Mouse (Mus musculus) midbrain, embryonic 12.5 days (tissue): Measurements from ENCODE around the gene Olfr520. TPM values are rescaled to one million over a fixed set of nuclear protein-coding genes. Genes with fewer than 3 reads are reported as not detected.

Experiments
- ATAC-seq: fragments of 200-750 bp; cut with Nextera tagmentation; 2 replicates; pipeline ENCODE4 v1.8.0; 2017; ENCODE audit warnings: low read depth, moderate TSS enrichment, moderate library complexity; ENCODE audit not compliant: low FRiP score
- H3K27ac ChIP-seq: fragments of 300-500 bp; sonication (generic); replicated peaks from 2 replicates; pipeline ENCODE4 v1.5.1; 2016; ENCODE audit warnings: mild to moderate bottlenecking
- H3K27me3 ChIP-seq: fragments of 300-500 bp; sonication (generic); 2 replicates; pipeline ENCODE4 v1.6.1; 2016; ENCODE audit warnings: mild to moderate bottlenecking
- H3K36me3 ChIP-seq: fragments of 300-500 bp; sonication (generic); 2 replicates; pipeline ENCODE4 v1.6.1; 2016
- H3K4me1 ChIP-seq: fragments of 300-500 bp; sonication (generic); 2 replicates; pipeline ENCODE4 v1.6.1; 2016
- H3K4me2 ChIP-seq: fragments of 300-500 bp; sonication (generic); replicated peaks from 2 replicates; pipeline ENCODE4 v1.6.1; 2016; ENCODE audit warnings: mild to moderate bottlenecking, moderate library complexity
- H3K4me3 ChIP-seq: fragments of 300-500 bp; sonication (generic); 2 replicates; pipeline ENCODE4 v1.5.1; 2016; ENCODE audit warnings: mild to moderate bottlenecking
- H3K9ac ChIP-seq: fragments of 300-500 bp; sonication (generic); replicated peaks from 2 replicates; pipeline ENCODE4 v1.6.1; 2016; ENCODE audit warnings: mild to moderate bottlenecking, moderate library complexity
- H3K9me3 ChIP-seq: fragments of 300-500 bp; sonication (generic); 2 replicates; pipeline ENCODE4 v1.6.1; 2016; ENCODE audit warnings: mild to moderate bottlenecking
- WGBS: fragments of 180-500 bp; shearing (Covaris S2); methylation state at CpG from one replicate; pipeline ENCODE4 v1.1.7; 2016; 5-methylcytosine and 5-hydroxymethylcytosine counted together
- polyA plus RNA-seq: library from polyadenylated mRNA; unstranded; fragments of >200 nt; fragmentation: Nextera tagmentation; extraction: Ambion mirVana; gene quantifications from 2 replicates; pipeline ENCODE4 v1.2.1, GENCODE M21; 2016

Gene Olfr520
- polyA plus RNA-seq, 1 experiment from 2014 or later: not detected

DNA sequence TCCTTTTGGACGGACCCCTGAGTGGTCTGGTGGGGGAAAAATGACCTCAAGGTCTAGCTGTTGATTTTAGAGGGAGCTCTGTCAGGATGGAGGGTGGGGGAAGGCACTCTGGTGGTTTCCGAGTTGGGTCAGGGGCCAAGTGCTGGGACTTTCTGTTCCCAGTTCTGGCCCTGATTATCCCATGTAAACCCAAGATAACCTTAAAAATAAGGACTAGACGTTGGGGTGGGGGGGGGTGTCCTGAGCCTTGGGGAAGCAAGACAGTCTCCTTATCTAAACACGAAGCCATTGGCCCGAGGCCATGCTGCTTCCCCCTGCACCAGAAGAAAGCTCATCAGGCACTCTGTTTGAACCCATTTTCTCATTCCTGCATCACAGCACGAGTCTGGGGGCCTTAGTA is 27.9 kb upstream of the Olfr520 start:
- Histone ChIP-seq H3K27ac (no peak overlapping the region), H3K9me3 (no peaks in the 10 kb centered on the region), H3K4me2 (no peak overlapping the region), H3K27me3 (0 out of 2 replicates have a peak, but pooled peaks cover 4% of the 10 kb centered on the region), H3K9ac (no peak overlapping the region), H3K36me3 (no peaks in the 10 kb centered on the region), H3K4me3 (no peak overlapping the region), H3K4me1 (no peaks in the 10 kb centered on the region)
- 34% methylated on average over 6 of the region's 6 CpGs for WGBS
- no peak for ATAC-seq

DNA sequence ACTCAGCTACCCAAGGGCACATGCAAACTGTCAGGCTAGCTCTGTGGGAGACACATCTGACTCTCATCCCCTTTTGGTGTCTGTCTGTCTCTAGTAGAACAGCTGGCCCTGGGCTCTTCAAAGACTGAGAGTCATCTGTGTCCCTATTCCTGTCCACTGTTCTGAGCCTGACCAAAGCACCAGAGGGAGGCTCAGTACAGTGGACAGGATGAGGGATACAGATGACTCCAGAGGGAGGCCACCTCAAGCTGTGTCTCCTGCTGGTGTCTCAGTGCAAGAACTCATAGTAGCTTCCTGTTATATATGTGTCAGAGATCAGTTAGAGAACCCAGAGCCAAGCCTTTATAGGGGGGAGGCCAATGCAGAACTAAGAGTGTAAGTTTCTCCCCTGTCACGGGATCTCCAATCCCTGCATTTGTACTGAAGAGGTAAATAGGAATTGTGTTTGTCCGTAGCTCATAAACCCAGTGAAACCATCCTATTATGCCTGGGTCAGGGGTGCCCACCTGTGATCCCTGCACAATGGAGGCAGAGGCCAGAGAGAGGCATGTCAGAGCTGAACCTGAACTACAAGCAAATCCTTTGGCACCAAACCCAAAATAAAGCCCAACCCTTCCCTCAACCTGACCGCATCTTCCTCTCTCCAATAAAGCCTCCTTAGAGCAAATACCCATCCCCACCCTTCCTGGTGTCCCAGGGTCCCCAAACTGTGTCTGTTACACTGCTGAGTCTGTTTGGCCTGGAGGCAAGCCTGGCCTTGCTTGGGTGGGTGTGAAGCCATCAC is 25.1 kb upstream of the Olfr520 start:
- 79% methylated on average over 3 of the region's 3 CpGs for WGBS
- Histone ChIP-seq H3K27me3 (0 out of 2 replicates have a peak, but pooled peaks cover 4% of the 10 kb centered on the region), H3K4me1 (no peaks in the 10 kb centered on the region), H3K4me3 (no peak overlapping the region), H3K4me2 (no peak overlapping the region), H3K9me3 (no peaks in the 10 kb centered on the region), H3K27ac (no peak overlapping the region), H3K9ac (no peak overlapping the region), H3K36me3 (no peaks in the 10 kb centered on the region)
- ATAC-seq: no peak

DNA sequence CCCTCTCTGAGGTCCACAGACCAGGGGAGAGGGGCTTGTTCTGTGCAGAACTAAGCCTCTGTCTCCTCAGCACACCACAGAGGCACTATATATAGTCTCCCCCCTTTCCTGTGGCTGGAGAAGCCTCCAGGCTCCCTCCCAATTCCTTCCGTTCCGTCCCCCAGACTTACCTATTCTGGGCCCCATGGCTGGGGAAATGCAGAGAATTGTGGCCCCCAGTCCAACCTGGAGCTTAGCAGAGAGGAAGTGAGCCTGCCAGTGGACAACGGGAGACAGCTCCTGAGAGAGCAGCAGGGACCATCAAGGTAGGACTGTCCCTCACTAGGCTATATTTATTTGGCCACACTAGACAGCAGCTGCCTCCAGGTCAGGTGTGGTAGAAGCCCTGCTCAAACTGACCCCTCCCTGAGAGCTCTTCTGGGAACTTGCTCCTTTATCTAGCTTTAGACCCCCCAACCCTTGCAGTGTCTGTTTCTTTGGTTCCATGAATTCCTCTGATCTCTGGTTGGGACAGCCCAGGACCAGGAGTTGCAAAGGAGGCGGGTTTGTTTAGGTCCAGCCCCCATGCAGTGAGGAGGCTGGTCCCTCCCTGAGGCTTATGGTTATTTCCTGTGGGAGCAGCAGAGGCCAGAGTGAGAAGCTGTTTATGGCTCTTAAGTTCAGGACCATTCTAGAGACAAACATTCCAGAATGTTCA is 23.6 kb upstream of the Olfr520 start:
- H3K4me1 ChIP-seq: no peaks in the 10 kb centered on the region
- H3K9me3 ChIP-seq: no peaks in the 10 kb centered on the region
- H3K36me3 ChIP-seq: no peaks in the 10 kb centered on the region
- ATAC-seq: no peak
- no peak overlapping the region for H3K27ac ChIP-seq
- WGBS: 74% methylated on average over 4 of the region's 4 CpGs
- 0 out of 2 replicates have a peak, but pooled peaks cover 4% of the 10 kb centered on the region for H3K27me3 ChIP-seq
- H3K9ac ChIP-seq: no peak overlapping the region
- H3K4me2 ChIP-seq: no peak overlapping the region
- no peak overlapping the region for H3K4me3 ChIP-seq

DNA sequence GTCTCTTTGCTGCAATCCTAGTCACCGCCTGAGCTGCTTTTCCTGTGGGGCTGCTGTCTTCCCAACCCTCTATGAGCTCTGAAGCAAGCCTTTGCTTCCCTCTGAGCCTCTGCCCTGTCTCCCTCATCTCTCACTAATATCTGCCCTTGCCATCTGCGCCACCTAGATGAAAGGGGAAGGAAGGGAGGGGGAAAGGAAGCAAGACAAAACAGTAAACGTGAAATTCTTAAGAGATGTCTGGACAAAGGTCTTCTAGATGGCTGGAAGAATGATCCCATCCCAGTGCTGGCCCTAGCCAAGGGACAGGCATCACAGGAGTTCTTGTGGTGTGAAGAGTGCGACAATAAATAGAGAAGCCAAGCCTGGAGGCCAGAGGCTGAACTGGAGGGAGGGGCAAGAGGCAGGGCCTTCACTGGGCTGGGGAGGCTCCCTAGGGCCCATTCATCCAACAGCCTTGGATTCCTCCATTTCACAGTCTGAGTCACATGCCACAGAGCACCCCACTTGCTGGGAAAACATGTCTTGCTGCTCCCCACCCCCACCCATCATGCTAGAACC is 23.0 kb upstream of the Olfr520 start:
- Histone ChIP-seq H3K36me3 (no peaks in the 10 kb centered on the region), H3K4me1 (no peaks in the 10 kb centered on the region), H3K4me2 (no peak overlapping the region), H3K4me3 (no peak overlapping the region), H3K9me3 (no peaks in the 10 kb centered on the region), H3K27me3 (0 out of 2 replicates have a peak, but pooled peaks cover 4% of the 10 kb centered on the region), H3K9ac (no peak overlapping the region), H3K27ac (no peak overlapping the region)
- no peak for ATAC-seq
- WGBS: 65% methylated on average over 4 of the region's 4 CpGs

DNA sequence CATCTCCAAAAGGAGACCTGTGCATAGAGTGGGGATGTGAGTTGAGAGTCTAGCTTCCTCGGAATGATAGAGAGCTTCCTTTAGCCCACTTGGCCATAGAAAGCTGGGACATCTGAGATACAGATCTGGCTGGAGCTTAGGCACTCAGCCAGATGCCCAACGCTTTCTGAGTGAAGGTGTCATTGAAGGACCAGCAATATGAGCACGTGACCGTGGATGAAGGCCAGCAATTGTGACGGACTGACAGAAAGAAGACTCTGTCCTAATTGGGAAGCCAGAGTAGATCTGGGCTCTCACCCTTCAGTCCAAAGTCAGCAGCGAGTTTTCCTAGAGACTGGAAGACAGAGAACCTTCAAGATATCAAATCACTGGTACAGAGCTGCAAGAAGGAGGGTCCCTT is 22.4 kb upstream of the Olfr520 start:
- WGBS: 90% methylated on average over 6 of the region's 6 CpGs
- no peak overlapping the region for H3K27ac ChIP-seq
- H3K9me3 ChIP-seq: no peaks in the 10 kb centered on the region
- H3K4me1 ChIP-seq: no peaks in the 10 kb centered on the region
- H3K4me2 ChIP-seq: no peak overlapping the region
- H3K36me3 ChIP-seq: no peaks in the 10 kb centered on the region
- 0 out of 2 replicates have a peak, but pooled peaks cover 4% of the 10 kb centered on the region for H3K27me3 ChIP-seq
- H3K9ac ChIP-seq: no peak overlapping the region
- ATAC-seq: no peak
- no peak overlapping the region for H3K4me3 ChIP-seq

DNA sequence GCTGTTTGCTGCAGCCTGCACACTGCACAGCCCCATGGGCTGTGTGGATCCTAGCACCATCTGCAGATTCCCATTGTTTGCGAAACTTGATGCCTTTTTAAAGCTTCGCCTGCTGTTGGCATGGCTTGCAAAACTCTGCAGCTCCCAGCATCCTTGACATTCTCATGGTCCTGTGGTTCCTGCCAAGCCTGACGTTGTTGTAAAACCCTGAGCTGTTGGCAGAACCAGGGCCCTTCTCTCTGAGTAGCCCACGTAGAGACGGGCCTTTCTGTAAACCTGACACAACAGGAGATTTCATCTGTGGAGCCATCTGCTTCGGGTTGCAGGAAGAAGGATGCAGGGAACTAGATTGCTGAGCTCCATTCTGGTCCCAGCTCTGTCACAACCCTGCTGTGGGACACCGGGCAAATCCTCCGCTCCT is 21.8 kb upstream of the Olfr520 start:
- Histone ChIP-seq H3K27ac (no peak overlapping the region), H3K9me3 (no peaks in the 10 kb centered on the region), H3K36me3 (no peaks in the 10 kb centered on the region), H3K4me3 (no peak overlapping the region), H3K27me3 (0 out of 2 replicates have a peak, but pooled peaks cover 4% of the 10 kb centered on the region), H3K4me1 (no peaks in the 10 kb centered on the region), H3K4me2 (no peak overlapping the region), H3K9ac (no peak overlapping the region)
- ATAC-seq: no peak
- WGBS: 69% methylated on average over 8 of the region's 8 CpGs

DNA sequence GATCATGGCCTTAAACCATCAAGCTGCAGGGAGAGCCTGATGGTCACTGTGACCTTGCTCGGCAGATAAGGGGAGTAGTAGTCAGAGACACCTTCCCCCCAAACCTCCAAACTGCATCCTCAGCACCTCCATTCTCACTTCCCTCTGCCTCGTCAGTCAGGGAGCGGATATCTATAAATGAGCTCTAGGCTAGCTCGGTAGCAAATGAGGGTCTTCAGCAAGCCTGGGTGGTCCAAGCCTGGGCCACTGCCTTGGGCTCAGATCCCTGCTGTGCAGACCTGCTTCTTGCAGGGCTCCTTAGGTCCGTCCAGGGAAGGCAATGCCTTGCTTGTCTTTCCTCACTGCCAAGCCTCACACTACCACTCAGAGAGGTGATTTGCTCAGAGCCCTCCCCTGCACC is 21.3 kb upstream of the Olfr520 start:
- no peaks in the 10 kb centered on the region for H3K9me3 ChIP-seq
- H3K4me2 ChIP-seq: no peak overlapping the region
- no peaks in the 10 kb centered on the region for H3K36me3 ChIP-seq
- H3K27me3 ChIP-seq: 0 out of 2 replicates have a peak, but pooled peaks cover 4% of the 10 kb centered on the region
- H3K9ac ChIP-seq: no peak overlapping the region
- no peaks in the 10 kb centered on the region for H3K4me1 ChIP-seq
- no peak overlapping the region for H3K4me3 ChIP-seq
- no peak overlapping the region for H3K27ac ChIP-seq
- ATAC-seq: no peak
- 76% methylated on average over 5 of the region's 5 CpGs for WGBS

DNA sequence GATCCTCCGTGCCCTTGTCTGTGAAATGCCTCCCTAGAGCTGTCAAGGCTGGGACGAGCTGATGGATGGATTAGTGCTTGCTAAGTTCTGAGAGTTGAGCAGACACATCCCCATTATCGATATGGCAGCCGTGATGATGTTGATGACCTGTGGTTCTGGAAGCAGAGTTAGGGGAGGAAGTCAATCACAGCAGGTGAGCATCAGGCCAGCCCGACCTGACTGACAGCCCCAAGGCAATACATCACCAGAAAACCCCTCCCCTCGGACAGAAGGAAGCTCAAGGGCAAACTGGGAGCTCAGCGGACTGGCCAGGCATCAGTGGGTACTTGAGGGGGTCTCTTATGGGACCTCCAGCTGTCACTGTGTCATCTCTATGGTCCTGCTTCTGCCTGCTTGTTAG is 20.1 kb upstream of the Olfr520 start:
- Histone ChIP-seq H3K9ac (no peak overlapping the region), H3K36me3 (no peaks in the 10 kb centered on the region), H3K9me3 (no peaks in the 10 kb centered on the region), H3K4me2 (no peak overlapping the region), H3K27me3 (0 out of 2 replicates have a peak, but pooled peaks cover 4% of the 10 kb centered on the region), H3K27ac (no peak overlapping the region), H3K4me1 (no peaks in the 10 kb centered on the region), H3K4me3 (no peak overlapping the region)
- WGBS: 82% methylated on average over 7 of the region's 7 CpGs
- ATAC-seq: no peak

DNA sequence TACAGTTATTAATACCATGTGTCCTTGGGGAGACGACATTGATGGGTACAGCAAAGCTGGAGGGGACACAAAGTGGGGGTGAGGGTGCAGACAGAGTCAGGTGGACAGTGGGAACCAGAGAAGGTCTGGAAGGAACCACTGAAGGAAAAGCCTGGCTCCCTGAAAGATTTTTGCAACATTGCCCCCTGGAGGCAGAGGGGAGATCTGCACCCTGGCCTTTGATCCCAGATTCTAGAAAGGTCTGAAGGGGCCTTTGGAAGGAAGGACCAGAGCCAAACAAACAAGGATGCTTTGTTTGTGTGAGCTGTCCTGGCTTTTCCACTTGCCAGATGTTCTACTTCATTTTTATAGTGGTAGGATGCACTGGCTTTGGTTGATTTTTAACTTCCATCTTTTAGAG is 19.6 kb upstream of the Olfr520 start:
- 25% methylated on average over 1 of the region's 1 CpGs for WGBS
- no peaks in the 10 kb centered on the region for H3K9me3 ChIP-seq
- H3K9ac ChIP-seq: no peak overlapping the region
- ATAC-seq: no peak
- 0 out of 2 replicates have a peak, but pooled peaks cover 2% of the 10 kb centered on the region for H3K27me3 ChIP-seq
- no peak overlapping the region for H3K4me3 ChIP-seq
- no peak overlapping the region for H3K4me2 ChIP-seq
- no peaks in the 10 kb centered on the region for H3K4me1 ChIP-seq
- H3K36me3 ChIP-seq: no peaks in the 10 kb centered on the region
- no peak overlapping the region for H3K27ac ChIP-seq

DNA sequence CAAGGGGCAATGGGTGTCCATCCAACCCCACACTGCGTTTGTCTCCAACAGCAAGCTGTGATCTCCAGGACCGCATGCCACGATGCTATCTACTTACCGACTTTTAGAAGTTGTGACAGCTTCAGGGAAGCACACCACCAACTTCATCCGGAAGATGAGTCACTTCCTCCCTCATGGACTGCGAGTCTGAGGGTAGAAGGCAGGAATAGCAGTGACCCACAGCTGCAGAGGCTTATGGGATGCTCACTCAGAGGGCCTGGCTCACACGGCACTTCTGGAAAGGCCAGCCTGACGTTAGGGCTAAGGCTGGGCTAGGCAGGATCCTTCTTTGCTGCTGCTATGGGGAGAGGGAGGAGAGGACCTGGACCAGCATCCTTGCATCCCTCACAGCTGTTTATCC is 18.9 kb upstream of the Olfr520 start, which contains the start of gene Slco2b1:
TSS of gene Slco2b1 (minus strand) at position 175 of the 400 bp plus-strand sequence.
- Histone ChIP-seq H3K9ac (no peak within 1 kb of the TSS), H3K9me3 (no peaks in the 10 kb centered on the region)
- 85% methylated on average over 8 of the region's 8 CpGs for WGBS

DNA sequence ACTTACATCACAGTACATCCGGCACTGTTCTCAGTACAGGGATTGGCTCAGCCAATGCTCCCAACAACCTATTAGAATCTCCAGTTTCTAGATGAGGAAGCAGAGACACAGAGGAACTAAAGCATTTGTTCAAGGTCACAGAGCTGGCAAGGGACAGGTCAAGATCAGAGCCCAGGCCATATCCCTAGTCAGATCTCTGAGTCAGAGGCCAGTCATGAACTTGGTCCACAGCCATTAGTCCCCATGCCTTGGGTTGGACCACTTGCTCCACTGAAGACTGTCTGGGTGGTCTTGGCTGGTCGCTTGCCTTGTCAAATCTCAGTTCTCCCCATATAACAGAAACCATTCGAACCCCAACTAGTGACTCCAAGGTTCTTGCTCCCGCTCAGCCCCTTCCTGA is 17.6 kb upstream of the Olfr520 start:
- Histone ChIP-seq H3K9ac (no peak overlapping the region), H3K4me2 (no peak overlapping the region), H3K4me3 (no peak overlapping the region), H3K27me3 (no peaks in the 10 kb centered on the region), H3K9me3 (no peaks in the 10 kb centered on the region), H3K4me1 (no peaks in the 10 kb centered on the region), H3K27ac (no peak overlapping the region), H3K36me3 (no peaks in the 10 kb centered on the region)
- ATAC-seq: no peak
- 90% methylated on average over 4 of the region's 4 CpGs for WGBS

More for the DNA sequence above, 18.9 kb upstream of the Olfr520 start, which contains the start of gene Slco2b1:
- no peaks in the 10 kb centered on the region for H3K36me3 ChIP-seq
- H3K4me2 ChIP-seq: no peak within 1 kb of the TSS
- H3K27ac ChIP-seq: no peak within 1 kb of the TSS
- H3K4me1 ChIP-seq: no peaks in the 10 kb centered on the region
- H3K4me3 ChIP-seq: no peak within 1 kb of the TSS
- no peaks in the 10 kb centered on the region for H3K27me3 ChIP-seq
- ATAC-seq: no peak

DNA sequence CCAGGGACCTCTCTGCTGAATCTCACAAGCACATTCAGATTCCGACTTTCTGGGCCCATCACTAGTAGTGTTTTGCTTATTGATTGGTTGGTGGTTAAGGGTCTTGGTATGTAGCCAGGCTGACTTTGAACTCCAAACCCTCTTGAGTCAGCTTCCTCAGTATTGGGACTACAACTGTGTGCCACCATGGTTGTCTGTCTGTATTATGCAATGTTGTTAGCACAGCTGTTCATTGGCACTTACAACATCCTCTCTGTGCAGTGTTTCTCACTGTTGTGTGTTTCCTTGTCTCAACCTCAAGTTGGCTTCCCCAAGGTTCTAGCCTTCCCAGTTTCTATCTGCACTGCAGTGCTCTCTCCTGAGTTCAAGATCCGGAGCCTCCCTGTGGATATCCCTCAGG is 13.5 kb upstream of the Olfr520 start:
- Histone ChIP-seq H3K4me3 (no peak overlapping the region), H3K9ac (no peak overlapping the region), H3K4me1 (no peaks in the 10 kb centered on the region), H3K36me3 (no peaks in the 10 kb centered on the region), H3K27me3 (0 out of 2 replicates have a peak, but pooled peaks cover 2% of the 10 kb centered on the region), H3K4me2 (no peak overlapping the region), H3K9me3 (no peaks in the 10 kb centered on the region), H3K27ac (no peak overlapping the region)
- ATAC-seq: no peak
- WGBS: 86% methylated on average over 2 of the region's 2 CpGs
